Mouse (Mus musculus): ENCODE measurements around the gene Gpr61.

GRCm38 (mm10) chr3:108101594-108101993 is 53.1 kb downstream of the Gpr61 start:
- TF ChIP-seq CTCF (IDR thresholded peaks at IDR 0.05; ENCODE audit: low read depth) (no peak), EP300 (IDR thresholded peaks at IDR 0.05; ENCODE audit: low read depth) (no peak)

Measured in liver, embryonic 14.5 days (tissue).